Mouse (Mus musculus): ENCODE data around the gene Ephb1.

GRCm38 (mm10) chr9:101995423-101996156, 358.9 kb downstream of the Ephb1 start:
- TF ChIP-seq CTCF (IDR thresholded peaks at IDR 0.05; ENCODE audit: low read depth, low read length), result no peak
- no peak for TF ChIP-seq POLR2A (IDR thresholded peaks at IDR 0.05; ENCODE audit: extremely low read depth, insufficient read depth, low read length)
